Mouse (Mus musculus) megakaryocyte, embryonic 14.5 days (primary cell): ENCODE results near the gene Myh7b.

Experiments
- FLI1 ChIP-seq: IDR thresholded peaks from 2 replicates; pipeline ENCODE4 v1.6.1; 2012; ENCODE audit warnings: low read length, inconsistent platforms, mixed read lengths
- GATA1 ChIP-seq: IDR thresholded peaks from 3 replicates; pipeline ENCODE4 v1.6.1; 2012; ENCODE audit warnings: mixed read lengths, low read length, inconsistent platforms, borderline replicate concordance

DNA sequence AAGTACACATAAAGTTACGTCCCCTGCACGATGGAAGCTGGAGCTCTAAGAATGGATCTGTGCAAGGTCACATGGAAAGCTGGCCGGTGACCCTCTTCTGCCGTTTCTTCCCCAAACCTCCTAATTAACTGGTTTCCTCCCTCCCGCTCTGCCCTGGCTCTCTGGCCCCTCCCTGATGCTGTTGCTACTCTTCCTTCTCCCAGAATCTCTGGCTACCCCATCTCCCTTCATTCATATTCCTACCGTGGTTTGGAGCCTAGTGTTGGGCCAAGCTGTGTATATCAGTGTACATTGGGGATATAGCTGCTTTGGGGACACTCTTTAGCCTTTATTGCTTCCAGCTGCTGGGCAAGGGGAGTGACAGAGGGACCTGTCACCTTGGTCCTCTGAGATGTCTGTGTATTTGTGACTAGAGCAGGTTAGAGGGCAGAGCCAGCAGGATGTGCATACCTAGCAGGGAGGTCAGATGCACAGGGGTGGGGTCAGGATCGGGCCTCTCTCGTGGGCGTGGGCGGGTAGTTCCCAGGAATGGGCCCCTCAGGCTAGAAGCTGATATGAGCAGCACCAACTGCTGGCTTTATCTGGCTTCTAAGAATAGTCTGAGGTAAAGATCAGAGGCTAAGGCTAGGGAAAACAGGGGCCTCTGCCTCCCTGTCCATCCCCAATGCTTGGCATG is 6.3 kb upstream of the Myh7b start:
- TF ChIP-seq GATA1 = no peak
- no peak for TF ChIP-seq FLI1
